ENCODE assay signal across 8 mouse cellular contexts in genomic region chr7:112919845-112920244, GRCm38 (mm10). TPM values are rescaled to one million over a fixed set of nuclear protein-coding genes. Genes with fewer than 3 reads are reported as not detected.
DNase-seq lines count a peak whose midpoint lies in the region; ATAC-seq and TF ChIP-seq lines count a peak whose summit lies in the region.
"Had no signal": no experiment of that assay in that cellular context is flagged by ENCODE, and none has a peak within 500 bp of the region (broad histone marks: within the 10 kb centered on the region; RNA-seq: fewer than 3 reads in every experiment).

No protein-coding gene starts in this region.

- TF ChIP-seq EP300 in liver, postnatal 0 days (IDR thresholded peaks at IDR 0.05; ENCODE audit: low read depth), result no peak

- H3K9me3 ChIP-seq in embryonic facial prominence, embryonic 10.5 days, result no peaks in the 10 kb centered on the region
- no peaks in the 10 kb centered on the region for H3K9me3 ChIP-seq in liver, postnatal 0 days (ENCODE audit: low read length)
- H3K9me3 ChIP-seq: heart, embryonic 15.5 days had no signal

- H3K27me3 ChIP-seq in embryonic facial prominence, embryonic 10.5 days (replicated peaks; ENCODE audit: low read depth, poor library complexity, severe bottlenecking), result peaks cover 19% of the 10 kb centered on the region; the same call in 1 of the 2 replicates
- 0 out of 2 replicates have a peak, but pooled peaks cover 3% of the 10 kb centered on the region for H3K27me3 ChIP-seq in liver, postnatal 0 days (ENCODE audit: insufficient read depth, low read length)
- H3K27me3 ChIP-seq: heart, embryonic 15.5 days had no signal

- peak; percentile 59 for DNase-seq in urinary bladder, postnatal 14 days (ENCODE audit: low spot score)
- DNase-seq in urinary bladder, postnatal 10 days (ENCODE audit: low spot score), result no peak
- DNase-seq in adrenal gland, postnatal 36 days, result peak; percentile 62 to 70
- peak; percentile 66 for DNase-seq in embryonic facial prominence, embryonic 10.5 days (ENCODE audit: low spot score)
- peak; percentile 22 for DNase-seq in hindlimb bud, embryonic 11.5 days (ENCODE audit: extremely low spot score, low read depth, low spot score)
- peak; percentile 47 for DNase-seq in liver, postnatal 0 days
- peak; percentile 71 to 79 for DNase-seq in right cerebral cortex, postnatal 10 days (ENCODE audit: low spot score in 2 of 2)

- H3K9ac ChIP-seq in liver, postnatal 0 days (replicated peaks), result no peak overlapping the region
- H3K9ac ChIP-seq: heart, embryonic 15.5 days had no signal

- peak; percentile 78 for TF ChIP-seq CTCF in liver, postnatal 0 days (IDR thresholded peaks at IDR 0.05; ENCODE audit: low read depth)

- H3K4me2 ChIP-seq in liver, postnatal 0 days (ENCODE audit: low read depth, low read length), result no peak overlapping the region
- H3K4me2 ChIP-seq: heart, embryonic 15.5 days had no signal

- H3K4me3 ChIP-seq in embryonic facial prominence, embryonic 10.5 days, result no peak overlapping the region
- H3K4me3 ChIP-seq in liver, postnatal 0 days (ENCODE audit: low read depth, low read length), result no peak overlapping the region
- H3K4me3 ChIP-seq: heart, embryonic 15.5 days had no signal

- no peak overlapping the region for H3K27ac ChIP-seq in embryonic facial prominence, embryonic 10.5 days (replicated peaks)
- H3K27ac ChIP-seq in liver, postnatal 0 days (ENCODE audit: low read depth), result no peak overlapping the region
- H3K27ac ChIP-seq: heart, embryonic 15.5 days had no signal

- 2% methylated on average over 4 of the region's 4 CpGs for WGBS in embryonic facial prominence, embryonic 10.5 days
- under 1% methylated on average over 4 of the region's 4 CpGs for WGBS in liver, postnatal 0 days (ENCODE audit: insufficient replicate concordance)

- no peak for ATAC-seq in liver, postnatal 0 days

- H3K36me3 ChIP-seq in embryonic facial prominence, embryonic 10.5 days (replicated peaks), result no peaks in the 10 kb centered on the region
- no peaks in the 10 kb centered on the region for H3K36me3 ChIP-seq in liver, postnatal 0 days (replicated peaks; ENCODE audit: insufficient read depth, low read length)
- H3K36me3 ChIP-seq: heart, embryonic 15.5 days had no signal

- H3K4me1 ChIP-seq in embryonic facial prominence, embryonic 10.5 days, result peaks cover 49% of the 10 kb centered on the region
- no peaks in the 10 kb centered on the region for H3K4me1 ChIP-seq in liver, postnatal 0 days (ENCODE audit: insufficient read depth)

RNA-seq across cellular contexts. Expression of gene Rassf10, which starts 33.9 kb away (rescaled TPM):
- total RNA-seq in adrenal gland, postnatal 36 days (2021), result 1 to 10 TPM; 3.4 to 8.0 TPM
- 1.6 and 2.3 TPM in 2 replicates for polyA plus RNA-seq in embryonic facial prominence, embryonic 10.5 days (2016; fragmentation: Nextera tagmentation; extraction: Ambion mirVana)
- 0.12 and 0.13 TPM in 2 replicates for polyA plus RNA-seq in liver, postnatal 0 days (2015; fragmentation: Nextera tagmentation; extraction: Ambion mirVana)
